Mouse (Mus musculus): ENCODE results near the gene Brwd1.

Gene Brwd1

GRCm38 (mm10) chr16:96082301-96083178 is at the start of gene Brwd1:
Gene Brwd1 (minus strand): TSS chr16:96082526.
- no peak; the same call in 1 of the 2 replicates for TF ChIP-seq GATA4 (IDR thresholded peaks at IDR 0.05; ENCODE audit: insufficient replicate concordance, low read length)

- TF ChIP-seq GATA4 (IDR thresholded peaks at IDR 0.05; ENCODE audit: insufficient replicate concordance, low read length) = no peak
Observed at GRCm38 (mm10) chr16:96128466-96128865, 46.1 kb upstream of the Brwd1 start.

- peak; percentile 76; the same call in 1 of the 2 replicates for TF ChIP-seq GATA4 (IDR thresholded peaks at IDR 0.05; ENCODE audit: insufficient replicate concordance, low read length)
Observed at GRCm38 (mm10) chr16:96127657-96128344, 45.5 kb upstream of the Brwd1 start, which contains the start of gene Hmgn1. Gene Hmgn1 (minus strand): TSS chr16:96127729.

GRCm38 (mm10) chr16:96127288-96127656 is 44.9 kb upstream of the Brwd1 start:
- TF ChIP-seq GATA4 (IDR thresholded peaks at IDR 0.05; ENCODE audit: insufficient replicate concordance, low read length) = no peak

GRCm38 (mm10) chr16:96126684-96127171 is 44.4 kb upstream of the Brwd1 start:
- TF ChIP-seq GATA4 (IDR thresholded peaks at IDR 0.05; ENCODE audit: insufficient replicate concordance, low read length) = no peak

- TF ChIP-seq GATA4 (IDR thresholded peaks at IDR 0.05; ENCODE audit: insufficient replicate concordance, low read length) = no peak
Observed at GRCm38 (mm10) chr16:96120022-96120623, 37.8 kb upstream of the Brwd1 start.

GRCm38 (mm10) chr16:96114729-96115128 is 32.4 kb upstream of the Brwd1 start:
- no peak for TF ChIP-seq GATA4 (IDR thresholded peaks at IDR 0.05; ENCODE audit: insufficient replicate concordance, low read length)

- TF ChIP-seq GATA4 (IDR thresholded peaks at IDR 0.05; ENCODE audit: insufficient replicate concordance, low read length) = no peak
Observed at GRCm38 (mm10) chr16:96112769-96113168, 30.4 kb upstream of the Brwd1 start.

- TF ChIP-seq GATA4 (IDR thresholded peaks at IDR 0.05; ENCODE audit: insufficient replicate concordance, low read length) = no peak
Observed at GRCm38 (mm10) chr16:96110655-96111345, 28.5 kb upstream of the Brwd1 start.

GRCm38 (mm10) chr16:96109673-96110072 is 27.3 kb upstream of the Brwd1 start:
- no peak for TF ChIP-seq GATA4 (IDR thresholded peaks at IDR 0.05; ENCODE audit: insufficient replicate concordance, low read length)

GRCm38 (mm10) chr16:96103036-96103435 is 20.7 kb upstream of the Brwd1 start:
- TF ChIP-seq GATA4 (IDR thresholded peaks at IDR 0.05; ENCODE audit: insufficient replicate concordance, low read length) = no peak

GRCm38 (mm10) chr16:96095966-96096365 is 13.6 kb upstream of the Brwd1 start:
- TF ChIP-seq GATA4 (IDR thresholded peaks at IDR 0.05; ENCODE audit: insufficient replicate concordance, low read length) = no peak

GRCm38 (mm10) chr16:96091515-96092504 is 9.5 kb upstream of the Brwd1 start:
- TF ChIP-seq GATA4 (IDR thresholded peaks at IDR 0.05; ENCODE audit: insufficient replicate concordance, low read length) = no peak

GRCm38 (mm10) chr16:96088120-96088519 is 5.8 kb upstream of the Brwd1 start:
- no peak for TF ChIP-seq GATA4 (IDR thresholded peaks at IDR 0.05; ENCODE audit: insufficient replicate concordance, low read length)
